ENCODE assay signal across 9 mouse cellular contexts in the genomic region with DNA sequence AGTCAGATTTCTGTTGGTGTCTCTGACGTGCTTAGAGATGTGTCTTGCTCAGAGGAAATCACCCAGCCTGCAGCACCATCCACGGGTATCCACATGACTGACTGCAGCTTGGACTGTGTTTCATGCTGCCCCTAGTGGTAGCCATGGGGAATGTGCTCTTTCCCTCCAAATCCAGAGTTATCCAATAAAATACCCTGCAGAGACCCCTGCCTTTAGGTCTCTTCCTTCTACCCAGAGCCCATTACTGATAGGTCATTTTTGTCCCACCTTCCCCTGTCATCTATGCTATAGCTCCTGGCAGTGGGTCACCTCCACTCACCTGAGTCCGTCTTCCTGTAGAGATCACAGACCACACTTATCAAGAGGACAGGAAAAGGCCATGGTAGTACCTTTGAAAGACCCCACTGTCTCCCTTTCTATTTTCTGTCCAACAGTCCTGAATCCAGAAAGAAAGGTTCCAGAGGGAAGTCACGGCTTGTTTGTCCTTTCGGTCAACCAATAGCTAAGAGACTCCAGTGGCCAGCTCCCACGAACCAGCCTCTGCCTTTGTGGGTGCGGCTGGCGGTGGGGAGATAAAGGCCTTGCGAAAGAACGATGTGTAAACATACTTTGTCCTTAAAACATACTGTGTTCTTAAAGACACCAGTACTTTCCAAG. TPM values are rescaled to one million over a fixed set of nuclear protein-coding genes. Genes with fewer than 3 reads are reported as not detected.
DNase-seq lines count a peak whose midpoint lies in the region; ATAC-seq and TF ChIP-seq lines count a peak whose summit lies in the region.
"Had no signal": no experiment of that assay in that cellular context is flagged by ENCODE, and none has a peak within 500 bp of the region (broad histone marks: within the 10 kb centered on the region; RNA-seq: fewer than 3 reads in every experiment).

No protein-coding gene starts in this region.

- H3K27me3 ChIP-seq in G1E (ENCODE audit: insufficient read depth, low read length): no peaks in the 10 kb centered on the region
- no peaks in the 10 kb centered on the region for H3K27me3 ChIP-seq in heart, embryonic 16.5 days (ENCODE audit: control insufficient read depth, insufficient read depth, low read length)
- H3K27me3 ChIP-seq in splenic B cell, adult 2 months (ENCODE audit: control insufficient read depth, insufficient read depth, low read length, poor library complexity, severe bottlenecking): no peaks in the 10 kb centered on the region

- no peak overlapping the region for H3K9ac ChIP-seq in heart, embryonic 16.5 days (ENCODE audit: low read length)

- TF ChIP-seq CTCF in G1E (IDR thresholded peaks at IDR 0.05; ENCODE audit: low read depth, low read length): peak; percentile 87

- no peaks in the 10 kb centered on the region for H3K9me3 ChIP-seq in G1E (replicated peaks)
- H3K9me3 ChIP-seq in heart, embryonic 16.5 days (replicated peaks; ENCODE audit: control insufficient read depth, low read length): no peaks in the 10 kb centered on the region

- no peak overlapping the region for H3K4me2 ChIP-seq in heart, embryonic 16.5 days (ENCODE audit: low read depth, low read length)

- no peak for DNase-seq in frontal cortex, postnatal 25 days (ENCODE audit: low spot score in 2 of 2)
- peak; percentile 65 for DNase-seq in G1E (ENCODE audit: low spot score)
- DNase-seq in embryo, embryonic 9.5 days (ENCODE audit: extremely low spot score): peak; percentile 49
- peak; percentile 52 to 66 for DNase-seq in layer of hippocampus, postnatal 10 days (ENCODE audit: low spot score in 2 of 2)
- peak; percentile 84 for DNase-seq in lung, postnatal 36 days
- DNase-seq in splenic B cell, adult 2 months (ENCODE audit: low read depth, low spot score): peak; percentile 49

- peak overlapping the region; percentile 28; the same call in 1 of the 2 replicates for H3K4me3 ChIP-seq in G1E (ENCODE audit: low read depth, low read length)
- no peak overlapping the region for H3K4me3 ChIP-seq in heart, embryonic 16.5 days (ENCODE audit: low read length)

- 30% methylated on average over 10 of the region's 10 CpGs for whole genome bisulfite sequencing in heart, embryonic 16.5 days

- H3K4me1 ChIP-seq in G1E (ENCODE audit: insufficient read depth, low read depth, low read length): peaks cover 92% of the 10 kb centered on the region
- peaks cover 2% of the 10 kb centered on the region; the same call in 1 of the 2 replicates for H3K4me1 ChIP-seq in heart, embryonic 16.5 days (ENCODE audit: control insufficient read depth, insufficient read depth, low read length)

- peaks cover 96% of the 10 kb centered on the region for H3K36me3 ChIP-seq in G1E (replicated peaks)
- H3K36me3 ChIP-seq in heart, embryonic 16.5 days (ENCODE audit: control insufficient read depth, insufficient read depth): peaks cover 34% of the 10 kb centered on the region
- no peaks in the 10 kb centered on the region for H3K36me3 ChIP-seq in splenic B cell, adult 2 months (ENCODE audit: control insufficient read depth, insufficient read depth, low read length, poor library complexity, severe bottlenecking)

- ATAC-seq in frontal cortex, adult (ENCODE audit: low TSS enrichment): peak; percentile 65
- ATAC-seq in G1E (ENCODE audit: extremely low read depth, insufficient number of reproducible peaks, low FRiP score, poor library complexity, severe bottlenecking): no peak; the same call in 1 of the 2 replicates
- ATAC-seq in heart, embryonic 16.5 days (replicated peaks; ENCODE audit: extremely low read depth, insufficient read depth, low FRiP score): peak; percentile 30

- no peak overlapping the region for H3K27ac ChIP-seq in heart, embryonic 16.5 days (ENCODE audit: low read length)

RNA-seq across cellular contexts. Expression of gene Fads3, which starts 18.7 kb away (rescaled TPM):
- 32.8 and 41.8 TPM in 2 replicates for total RNA-seq in G1E (2014; fragmentation: Nextera tagmentation)
- 17.0 and 20.1 TPM in 2 replicates for total RNA-seq in G1E (2017)
- polyA plus RNA-seq in G1E (2012): 46.6 and 48.8 TPM in 2 replicates
- 31.5 and 46.1 TPM in 2 replicates for polyA plus RNA-seq in heart, embryonic 16.5 days (2015; fragmentation: Nextera tagmentation; extraction: Ambion mirVana)
- 10 to 100 TPM; 49.1 to 54.6 TPM for total RNA-seq in layer of hippocampus, postnatal 10 days (2021)
- total RNA-seq: neutrophil, adult 5-6 weeks had no signal

RNA-seq across cellular contexts. Expression of gene Fads2, which starts 41.5 kb away (rescaled TPM):
- 223 and 226 TPM in 2 replicates for total RNA-seq in G1E (2014; fragmentation: Nextera tagmentation)
- 182 and 199 TPM in 2 replicates for total RNA-seq in G1E (2017)
- polyA plus RNA-seq in G1E (2012): 223 and 275 TPM in 2 replicates
- polyA plus RNA-seq in heart, embryonic 16.5 days (2015; fragmentation: Nextera tagmentation; extraction: Ambion mirVana): 31.5 and 31.7 TPM in 2 replicates
- 100 to 1,000 TPM; 276 to 282 TPM for total RNA-seq in layer of hippocampus, postnatal 10 days (2021)

RNA-seq across cellular contexts. Expression of gene Rab3il1, which starts 58.6 kb away (rescaled TPM):
- total RNA-seq in G1E (2014; fragmentation: Nextera tagmentation): 4.7 and 25.4 TPM in 2 replicates
- 2.7 and 3.1 TPM in 2 replicates for total RNA-seq in G1E (2017)
- polyA plus RNA-seq in G1E (2012): 4.0 and 4.2 TPM in 2 replicates
- polyA plus RNA-seq in heart, embryonic 16.5 days (2015; fragmentation: Nextera tagmentation; extraction: Ambion mirVana): 22.1 and 24.0 TPM in 2 replicates
- total RNA-seq in layer of hippocampus, postnatal 10 days (2021): 10 to 100 TPM; 13.9 to 14.5 TPM
- total RNA-seq: neutrophil, adult 5-6 weeks had no signal

RNA-seq across cellular contexts. Expression of gene Best1, which starts 58.6 kb away (rescaled TPM):
- not detected in 2 replicates for total RNA-seq in G1E (2014; fragmentation: Nextera tagmentation)
- total RNA-seq in G1E (2017): 0.22 TPM in 1 of 2 replicates, not detected in the other
- 0.03 TPM in 1 of 2 replicates, not detected in the other for polyA plus RNA-seq in G1E (2012)
- 0.28 and 0.30 TPM in 2 replicates for polyA plus RNA-seq in heart, embryonic 16.5 days (2015; fragmentation: Nextera tagmentation; extraction: Ambion mirVana)
- total RNA-seq in layer of hippocampus, postnatal 10 days (2021): 1 to 10 TPM; 1.9 to 3.0 TPM

Comparison
In these comparisons a context has a peak if more than half of its experiments do, and no peak if none do; other contexts are left out.
1. DNase-seq: peak in G1E (single experiment), embryo, embryonic 9.5 days (single experiment), layer of hippocampus, postnatal 10 days (2 of 2), lung, postnatal 36 days (single experiment) and splenic B cell, adult 2 months (single experiment); none in frontal cortex, postnatal 25 days (0 of 2).